Mouse (Mus musculus): Measurements from ENCODE around the gene Eif3d. TPM values are rescaled to one million over a fixed set of nuclear protein-coding genes. Genes with fewer than 3 reads are reported as not detected.

Gene Eif3d
- polyA plus RNA-seq, 1 experiment from 2014 or later, result 175 TPM

GRCm38 (mm10) chr15:77935673-77936375 lies 34.8 kb downstream of the Eif3d start:
- ATAC-seq, result no peak
- H3K4me3 ChIP-seq (ENCODE audit: low read length), result no peak overlapping the region
- WGBS, result 55% methylated on average over 14 of the region's 14 CpGs
- H3K4me1 ChIP-seq (ENCODE audit: control insufficient read depth, insufficient read depth, low read depth, low read length), result peaks cover 10% of the 10 kb centered on the region
- peak overlapping the region; percentile 35; the same call in 1 of the 2 replicates for H3K9ac ChIP-seq (ENCODE audit: low read depth, low read length)
- no peaks in the 10 kb centered on the region for H3K27me3 ChIP-seq (replicated peaks; ENCODE audit: control insufficient read depth, insufficient read depth, low read length)
- no peaks in the 10 kb centered on the region for H3K36me3 ChIP-seq (ENCODE audit: control insufficient read depth, insufficient read depth, low read length)
- H3K9me3 ChIP-seq (ENCODE audit: control insufficient read depth, low read length), result no peaks in the 10 kb centered on the region
- H3K4me2 ChIP-seq (ENCODE audit: low read length), result peak overlapping the region; percentile 23; the same call in 1 of the 2 replicates
- peak overlapping the region; percentile 40; the same call in 1 of the 2 replicates for H3K27ac ChIP-seq (ENCODE audit: low read depth, low read length)

- no peak overlapping the region for H3K4me3 ChIP-seq (ENCODE audit: low read length)
- peaks cover 10% of the 10 kb centered on the region for H3K4me1 ChIP-seq (ENCODE audit: control insufficient read depth, insufficient read depth, low read depth, low read length)
- H3K36me3 ChIP-seq (ENCODE audit: control insufficient read depth, insufficient read depth, low read length), result no peaks in the 10 kb centered on the region
- H3K27ac ChIP-seq (ENCODE audit: low read depth, low read length), result peak overlapping the region; percentile 40; the same call in 1 of the 2 replicates
- no peak overlapping the region for H3K4me2 ChIP-seq (ENCODE audit: low read length)
- ATAC-seq, result no peak
- WGBS, result 62% methylated on average over 5 of the region's 5 CpGs
- H3K9me3 ChIP-seq (ENCODE audit: control insufficient read depth, low read length), result no peaks in the 10 kb centered on the region
- no peaks in the 10 kb centered on the region for H3K27me3 ChIP-seq (replicated peaks; ENCODE audit: control insufficient read depth, insufficient read depth, low read length)
- no peak overlapping the region for H3K9ac ChIP-seq (ENCODE audit: low read depth, low read length)
These were observed 35.6 kb downstream of the Eif3d start for GRCm38 (mm10) chr15:77934968-77935367.

- 70% methylated on average over 11 of the region's 11 CpGs for WGBS
- Histone ChIP-seq H3K9me3 (ENCODE audit: control insufficient read depth, low read length) (no peaks in the 10 kb centered on the region), H3K36me3 (ENCODE audit: control insufficient read depth, insufficient read depth, low read length) (no peaks in the 10 kb centered on the region), H3K27me3 (replicated peaks; ENCODE audit: control insufficient read depth, insufficient read depth, low read length) (no peaks in the 10 kb centered on the region), H3K4me1 (ENCODE audit: control insufficient read depth, insufficient read depth, low read depth, low read length) (peaks cover 17% of the 10 kb centered on the region), H3K27ac (ENCODE audit: low read depth, low read length) (no peak overlapping the region), H3K4me3 (ENCODE audit: low read length) (no peak overlapping the region), H3K9ac (ENCODE audit: low read depth, low read length) (no peak overlapping the region), H3K4me2 (ENCODE audit: low read length) (no peak overlapping the region)
- no peak for ATAC-seq
These were observed 36.3 kb downstream of the Eif3d start for GRCm38 (mm10) chr15:77934326-77934725.

GRCm38 (mm10) chr15:77933770-77934169 lies 36.8 kb downstream of the Eif3d start:
- Histone ChIP-seq H3K9ac (ENCODE audit: low read depth, low read length) (peak overlapping the region; percentile 53), H3K9me3 (ENCODE audit: control insufficient read depth, low read length) (no peaks in the 10 kb centered on the region), H3K27ac (ENCODE audit: low read depth, low read length) (peak overlapping the region; percentile 54; the same call in 1 of the 2 replicates), H3K4me2 (ENCODE audit: low read length) (peak overlapping the region; percentile 51), H3K4me1 (ENCODE audit: control insufficient read depth, insufficient read depth, low read depth, low read length) (peaks cover 17% of the 10 kb centered on the region), H3K27me3 (replicated peaks; ENCODE audit: control insufficient read depth, insufficient read depth, low read length) (no peaks in the 10 kb centered on the region), H3K36me3 (ENCODE audit: control insufficient read depth, insufficient read depth, low read length) (no peaks in the 10 kb centered on the region), H3K4me3 (ENCODE audit: low read length) (peak overlapping the region; percentile 15)
- ATAC-seq, result peak; percentile 46
- WGBS, result under 1% methylated on average over 14 of the region's 14 CpGs

- Histone ChIP-seq H3K9ac (ENCODE audit: low read depth, low read length) (no peak overlapping the region), H3K4me1 (ENCODE audit: control insufficient read depth, insufficient read depth, low read depth, low read length) (peaks cover 17% of the 10 kb centered on the region), H3K27ac (ENCODE audit: low read depth, low read length) (no peak overlapping the region), H3K27me3 (replicated peaks; ENCODE audit: control insufficient read depth, insufficient read depth, low read length) (no peaks in the 10 kb centered on the region), H3K4me2 (ENCODE audit: low read length) (no peak overlapping the region), H3K9me3 (ENCODE audit: control insufficient read depth, low read length) (no peaks in the 10 kb centered on the region), H3K4me3 (ENCODE audit: low read length) (no peak overlapping the region), H3K36me3 (ENCODE audit: control insufficient read depth, insufficient read depth, low read length) (no peaks in the 10 kb centered on the region)
- ATAC-seq, result no peak
- 64% methylated on average over 3 of the region's 3 CpGs for WGBS
These were observed 37.4 kb downstream of the Eif3d start for GRCm38 (mm10) chr15:77933222-77933621.

GRCm38 (mm10) chr15:77931689-77932016 lies 39.0 kb downstream of the Eif3d start:
- H3K9ac ChIP-seq (ENCODE audit: low read depth, low read length), result no peak overlapping the region
- WGBS, result 71% methylated on average over 6 of the region's 6 CpGs
- no peak for ATAC-seq
- peaks cover 26% of the 10 kb centered on the region for H3K4me1 ChIP-seq (ENCODE audit: control insufficient read depth, insufficient read depth, low read depth, low read length)
- no peak overlapping the region for H3K4me3 ChIP-seq (ENCODE audit: low read length)
- H3K9me3 ChIP-seq (ENCODE audit: control insufficient read depth, low read length), result no peaks in the 10 kb centered on the region
- no peaks in the 10 kb centered on the region for H3K27me3 ChIP-seq (replicated peaks; ENCODE audit: control insufficient read depth, insufficient read depth, low read length)
- peaks cover 2% of the 10 kb centered on the region; the same call in 1 of the 2 replicates for H3K36me3 ChIP-seq (ENCODE audit: control insufficient read depth, insufficient read depth, low read length)
- H3K27ac ChIP-seq (ENCODE audit: low read depth, low read length), result no peak overlapping the region
- H3K4me2 ChIP-seq (ENCODE audit: low read length), result no peak overlapping the region

GRCm38 (mm10) chr15:77930986-77931688 lies 39.5 kb downstream of the Eif3d start:
- no peak for ATAC-seq
- no peaks in the 10 kb centered on the region for H3K9me3 ChIP-seq (ENCODE audit: control insufficient read depth, low read length)

GRCm38 (mm10) chr15:77929804-77930203 lies 40.8 kb downstream of the Eif3d start:
- Histone ChIP-seq H3K36me3 (ENCODE audit: control insufficient read depth, insufficient read depth, low read length) (peaks cover 7% of the 10 kb centered on the region; the same call in 1 of the 2 replicates), H3K9ac (ENCODE audit: low read depth, low read length) (peak overlapping the region; percentile 74; the same call in 1 of the 2 replicates), H3K4me2 (ENCODE audit: low read length) (peak overlapping the region; percentile 67), H3K4me3 (ENCODE audit: low read length) (peak overlapping the region; percentile 82), H3K27ac (ENCODE audit: low read depth, low read length) (no peak overlapping the region), H3K4me1 (ENCODE audit: control insufficient read depth, insufficient read depth, low read depth, low read length) (peaks cover 26% of the 10 kb centered on the region), H3K9me3 (ENCODE audit: control insufficient read depth, low read length) (no peaks in the 10 kb centered on the region), H3K27me3 (replicated peaks; ENCODE audit: control insufficient read depth, insufficient read depth, low read length) (no peaks in the 10 kb centered on the region)
- no peak for ATAC-seq
- 56% methylated on average over 8 of the region's 8 CpGs for WGBS

More at GRCm38 (mm10) chr15:77930986-77931688, 39.5 kb downstream of the Eif3d start:
- Histone ChIP-seq H3K27me3 (replicated peaks; ENCODE audit: control insufficient read depth, insufficient read depth, low read length) (no peaks in the 10 kb centered on the region), H3K4me2 (ENCODE audit: low read length) (no peak overlapping the region), H3K27ac (ENCODE audit: low read depth, low read length) (no peak overlapping the region), H3K4me1 (ENCODE audit: control insufficient read depth, insufficient read depth, low read depth, low read length) (peaks cover 26% of the 10 kb centered on the region), H3K9ac (ENCODE audit: low read depth, low read length) (no peak overlapping the region), H3K4me3 (ENCODE audit: low read length) (no peak overlapping the region), H3K36me3 (ENCODE audit: control insufficient read depth, insufficient read depth, low read length) (peaks cover 5% of the 10 kb centered on the region; the same call in 1 of the 2 replicates)
- 88% methylated on average over 6 of the region's 6 CpGs for WGBS

GRCm38 (mm10) chr15:77928673-77929331 lies 41.8 kb downstream of the Eif3d start, which contains the start of gene Txn2:
Txn2 (minus strand) TSS chr15:77929006.
- Histone ChIP-seq H3K27me3 (replicated peaks; ENCODE audit: control insufficient read depth, insufficient read depth, low read length) (no peaks in the 10 kb centered on the region), H3K36me3 (ENCODE audit: control insufficient read depth, insufficient read depth, low read length) (peaks cover 11% of the 10 kb centered on the region), H3K9ac (ENCODE audit: low read depth, low read length) (peak within 1 kb of the TSS; percentile 92), H3K9me3 (ENCODE audit: control insufficient read depth, low read length) (no peaks in the 10 kb centered on the region), H3K4me1 (ENCODE audit: control insufficient read depth, insufficient read depth, low read depth, low read length) (peaks cover 21% of the 10 kb centered on the region), H3K27ac (ENCODE audit: low read depth, low read length) (peak within 1 kb of the TSS; percentile 98), H3K4me2 (ENCODE audit: low read length) (peak within 1 kb of the TSS; percentile 86), H3K4me3 (ENCODE audit: low read length) (peak within 1 kb of the TSS; percentile 82)
- under 1% methylated on average over 34 of the region's 34 CpGs for WGBS
- ATAC-seq, result peak; percentile 97
